Mouse (Mus musculus) adrenal gland, postnatal 25 days (tissue): ENCODE results near the gene Col25a1. TPM values are rescaled to one million over a fixed set of nuclear protein-coding genes. Genes with fewer than 3 reads are reported as not detected.

Experiments
- DNase-seq: peaks from one replicate; pipeline ENCODE4 v3.0.0; 2021; ENCODE audit warnings: mixed read lengths
- total RNA-seq: library from RNA; stranded (reverse); gene quantifications from 2 replicates; pipeline ENCODE4 v1.2.3, GENCODE M21; 2021

The Col25a1 gene
- total RNA-seq, 1 experiment from 2014 or later, result 10.3 TPM

GRCm38 (mm10) chr3:130252355-130252754 is 121.1 kb downstream of the Col25a1 start:
- no peak for DNase-seq

- no peak for DNase-seq
Observed at GRCm38 (mm10) chr3:130256059-130256458, 124.8 kb downstream of the Col25a1 start.

- DNase-seq, result no peak
Observed at GRCm38 (mm10) chr3:130256610-130257009, 125.3 kb downstream of the Col25a1 start.

GRCm38 (mm10) chr3:130259670-130260069 is 128.4 kb downstream of the Col25a1 start:
- DNase-seq, result no peak

GRCm38 (mm10) chr3:130260316-130260715 is 129.0 kb downstream of the Col25a1 start:
- DNase-seq, result no peak

GRCm38 (mm10) chr3:130265104-130265503 is 133.8 kb downstream of the Col25a1 start:
- no peak for DNase-seq

- no peak for DNase-seq
Observed at GRCm38 (mm10) chr3:130270509-130270908, 139.2 kb downstream of the Col25a1 start.

GRCm38 (mm10) chr3:130273949-130274348 is 142.6 kb downstream of the Col25a1 start:
- DNase-seq, result no peak

GRCm38 (mm10) chr3:130278298-130279050 is 147.2 kb downstream of the Col25a1 start:
- no peak for DNase-seq

GRCm38 (mm10) chr3:130283011-130283760 is 151.9 kb downstream of the Col25a1 start:
- DNase-seq, result no peak

GRCm38 (mm10) chr3:130288102-130288501 is 156.8 kb downstream of the Col25a1 start:
- no peak for DNase-seq

GRCm38 (mm10) chr3:130288756-130289155 is 157.5 kb downstream of the Col25a1 start:
- no peak for DNase-seq

GRCm38 (mm10) chr3:130289220-130289619 is 157.9 kb downstream of the Col25a1 start:
- DNase-seq, result no peak

- peak; percentile 10 for DNase-seq
Observed at GRCm38 (mm10) chr3:130290175-130290574, 158.9 kb downstream of the Col25a1 start.

- no peak for DNase-seq
Observed at GRCm38 (mm10) chr3:130290672-130291071, 159.4 kb downstream of the Col25a1 start.

GRCm38 (mm10) chr3:130291926-130292325 is 160.6 kb downstream of the Col25a1 start:
- DNase-seq, result peak; percentile 26

- no peak for DNase-seq
Observed at GRCm38 (mm10) chr3:130300530-130300929, 169.2 kb downstream of the Col25a1 start.

- DNase-seq, result no peak
Observed at GRCm38 (mm10) chr3:130303597-130303996, 172.3 kb downstream of the Col25a1 start.

GRCm38 (mm10) chr3:130304827-130305226 is 173.5 kb downstream of the Col25a1 start:
- DNase-seq, result no peak

- peak; percentile 11 for DNase-seq
Observed at GRCm38 (mm10) chr3:130305686-130306085, 174.4 kb downstream of the Col25a1 start.

- no peak for DNase-seq
Observed at GRCm38 (mm10) chr3:130309277-130309676, 178.0 kb downstream of the Col25a1 start.

GRCm38 (mm10) chr3:130310694-130311305 is 179.5 kb downstream of the Col25a1 start:
- no peak for DNase-seq

- no peak for DNase-seq
Observed at GRCm38 (mm10) chr3:130313246-130313645, 181.9 kb downstream of the Col25a1 start.
